Mouse (Mus musculus) heart, adult 2 months (tissue): ENCODE results near the gene Mab21l3.

Experiments
- CTCF ChIP-seq: fragments of 200-600 bp; IDR thresholded peaks from 2 replicates; pipeline ENCODE4 v1.8.1; 2022; ENCODE audit warnings: antibody characterized with exemption, mild to moderate bottlenecking, moderate library complexity
- EP300 ChIP-seq: fragments of 200-500 bp; IDR thresholded peaks from 2 replicates; pipeline ENCODE4 v1.6.1; 2011; ENCODE audit warnings: low read depth, low read length, control low read depth; ENCODE audit not compliant: insufficient read depth
- POLR2A ChIP-seq: fragments of 200-500 bp; IDR thresholded peaks from 2 replicates; pipeline ENCODE4 v1.6.1; 2011; ENCODE audit warnings: mild to moderate bottlenecking, low read depth, low read length, control low read depth; ENCODE audit not compliant: insufficient read depth

GRCm38 (mm10) chr3:101775732-101776131 lies 73.0 kb downstream of the Mab21l3 start:
- no peak for TF ChIP-seq POLR2A
- TF ChIP-seq CTCF: no peak
- TF ChIP-seq EP300: no peak
